In the genomic region with DNA sequence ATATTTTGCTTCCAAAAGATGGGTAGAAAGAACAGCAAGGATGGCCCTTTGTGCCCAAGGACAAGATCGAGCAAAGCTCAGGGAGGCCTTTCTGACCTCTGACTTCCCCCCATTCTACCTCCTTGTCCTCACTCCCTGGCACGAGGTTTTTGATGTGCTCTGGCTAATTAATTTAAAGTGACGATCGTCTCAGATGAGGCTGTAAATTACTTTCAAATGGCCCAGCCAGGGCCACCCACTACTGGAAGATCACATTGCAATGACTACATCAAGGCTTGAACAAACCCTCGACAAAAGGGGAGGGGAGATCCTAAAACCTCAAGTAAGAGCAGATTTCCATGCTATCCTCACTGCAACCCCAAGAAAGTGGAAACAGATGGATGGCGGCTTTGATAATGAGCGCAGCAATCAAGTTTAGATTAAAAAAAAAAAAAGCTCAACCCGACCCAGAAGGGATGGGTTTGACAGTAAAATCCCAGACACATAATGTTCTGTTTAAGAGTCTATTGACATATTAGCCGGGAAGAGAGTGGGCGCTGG, we compare ENCODE assay signal across 23 mouse cellular contexts.
DNase-seq lines count a peak whose midpoint lies in the region; ATAC-seq lines count a peak whose summit lies in the region.
"Had no signal": no experiment of that assay in that cellular context is flagged by ENCODE, and none has a peak within 500 bp of the region (broad histone marks: within the 10 kb centered on the region; RNA-seq: fewer than 3 reads in every experiment).

No protein-coding gene starts in this region.

- no peaks in the 10 kb centered on the region for H3K27me3 ChIP-seq in forebrain, embryonic 14.5 days (replicated peaks; ENCODE audit: control insufficient read depth, insufficient read depth, low read length)
- H3K27me3 ChIP-seq in forebrain, embryonic 13.5 days = peaks cover 7% of the 10 kb centered on the region
- peaks cover 18% of the 10 kb centered on the region for H3K27me3 ChIP-seq in embryonic facial prominence, embryonic 12.5 days
- H3K27me3 ChIP-seq in limb, embryonic 10.5 days (ENCODE audit: low read depth, poor library complexity, severe bottlenecking) = peaks cover 81% of the 10 kb centered on the region
- peaks cover 10% of the 10 kb centered on the region for H3K27me3 ChIP-seq in kidney, embryonic 14.5 days (ENCODE audit: control insufficient read depth, insufficient read depth, low read length)
- H3K27me3 ChIP-seq: forebrain, embryonic 15.5 days; hindbrain, embryonic 15.5 days; intestine, embryonic 15.5 days; Patski had no signal

- H3K9ac ChIP-seq in forebrain, embryonic 14.5 days (ENCODE audit: low read length) = no peak overlapping the region
- no peak overlapping the region for H3K9ac ChIP-seq in forebrain, embryonic 13.5 days
- H3K9ac ChIP-seq in embryonic facial prominence, embryonic 12.5 days = no peak overlapping the region
- no peak overlapping the region for H3K9ac ChIP-seq in kidney, embryonic 14.5 days (ENCODE audit: low read depth, low read length)
- H3K9ac ChIP-seq: forebrain, embryonic 15.5 days; hindbrain, embryonic 15.5 days; intestine, embryonic 15.5 days; liver, embryonic 12.5 days; midbrain, embryonic 12.5 days had no signal

- H3K4me3 ChIP-seq in forebrain, embryonic 14.5 days (ENCODE audit: low read depth, low read length) = no peak overlapping the region
- no peak overlapping the region for H3K4me3 ChIP-seq in forebrain, embryonic 13.5 days
- H3K4me3 ChIP-seq in embryonic facial prominence, embryonic 12.5 days = no peak overlapping the region
- no peak overlapping the region for H3K4me3 ChIP-seq in limb, embryonic 10.5 days
- no peak overlapping the region for H3K4me3 ChIP-seq in kidney, embryonic 14.5 days (ENCODE audit: low read length)
- H3K4me3 ChIP-seq: forebrain, embryonic 15.5 days; heart, embryonic 10.5 days; hindbrain, embryonic 15.5 days; intestine, embryonic 15.5 days; left cerebral cortex, adult 2 months; liver, embryonic 12.5 days; midbrain, embryonic 12.5 days had no signal

- ATAC-seq in forebrain, embryonic 14.5 days = no peak
- no peak for ATAC-seq in forebrain, embryonic 13.5 days
- peak; percentile 76 for ATAC-seq in embryonic facial prominence, embryonic 12.5 days (ENCODE audit: insufficient number of reproducible peaks, insufficient read depth, low FRiP score, low TSS enrichment)
- ATAC-seq in kidney, embryonic 14.5 days (ENCODE audit: low FRiP score, low TSS enrichment) = no peak
- ATAC-seq: forebrain, embryonic 15.5 days; intestine, embryonic 15.5 days; liver, embryonic 12.5 days; Patski had no signal

- no peak overlapping the region for H3K4me2 ChIP-seq in forebrain, embryonic 14.5 days (ENCODE audit: low read length)
- no peak overlapping the region for H3K4me2 ChIP-seq in forebrain, embryonic 13.5 days
- H3K4me2 ChIP-seq in embryonic facial prominence, embryonic 12.5 days (replicated peaks) = no peak overlapping the region
- no peak overlapping the region for H3K4me2 ChIP-seq in kidney, embryonic 14.5 days (replicated peaks; ENCODE audit: low read depth, low read length)
- H3K4me2 ChIP-seq: forebrain, embryonic 15.5 days; hindbrain, embryonic 15.5 days; intestine, embryonic 15.5 days; liver, embryonic 12.5 days; midbrain, embryonic 12.5 days had no signal

- peaks cover 17% of the 10 kb centered on the region for H3K4me1 ChIP-seq in forebrain, embryonic 14.5 days (ENCODE audit: control insufficient read depth, insufficient read depth, low read length)
- peaks cover 21% of the 10 kb centered on the region for H3K4me1 ChIP-seq in forebrain, embryonic 13.5 days
- peaks cover 51% of the 10 kb centered on the region for H3K4me1 ChIP-seq in embryonic facial prominence, embryonic 12.5 days
- H3K4me1 ChIP-seq in limb, embryonic 10.5 days = peaks cover 37% of the 10 kb centered on the region
- peaks cover 15% of the 10 kb centered on the region for H3K4me1 ChIP-seq in kidney, embryonic 14.5 days (ENCODE audit: control insufficient read depth, insufficient read depth, low read length)
- H3K4me1 ChIP-seq: liver, embryonic 12.5 days had no signal

- no peaks in the 10 kb centered on the region for H3K36me3 ChIP-seq in forebrain, embryonic 14.5 days (ENCODE audit: control insufficient read depth, insufficient read depth, low read length)
- H3K36me3 ChIP-seq in forebrain, embryonic 13.5 days (ENCODE audit: poor library complexity, severe bottlenecking) = no peaks in the 10 kb centered on the region
- H3K36me3 ChIP-seq in embryonic facial prominence, embryonic 12.5 days = no peaks in the 10 kb centered on the region
- no peaks in the 10 kb centered on the region for H3K36me3 ChIP-seq in limb, embryonic 10.5 days
- no peaks in the 10 kb centered on the region for H3K36me3 ChIP-seq in kidney, embryonic 14.5 days (ENCODE audit: control insufficient read depth, insufficient read depth, low read length)
- H3K36me3 ChIP-seq: forebrain, embryonic 15.5 days; heart, embryonic 10.5 days; hindbrain, embryonic 15.5 days; intestine, embryonic 15.5 days; liver, embryonic 12.5 days; midbrain, embryonic 12.5 days had no signal

- H3K27ac ChIP-seq in forebrain, embryonic 14.5 days (ENCODE audit: low read depth, low read length) = no peak overlapping the region
- H3K27ac ChIP-seq in forebrain, embryonic 13.5 days = no peak overlapping the region
- H3K27ac ChIP-seq in embryonic facial prominence, embryonic 12.5 days = peak overlapping the region; percentile 65
- no peak overlapping the region for H3K27ac ChIP-seq in limb, embryonic 10.5 days
- H3K27ac ChIP-seq in kidney, embryonic 14.5 days (ENCODE audit: low read depth, low read length) = no peak overlapping the region
- H3K27ac ChIP-seq: forebrain, embryonic 15.5 days; heart, embryonic 10.5 days; hindbrain, embryonic 15.5 days; intestine, embryonic 15.5 days; left cerebral cortex, adult 2 months; liver, embryonic 12.5 days; midbrain, embryonic 12.5 days; stomach, postnatal 0 days had no signal

- DNase-seq in forebrain, embryonic 14.5 days (ENCODE audit: low spot score) = peak; percentile 20
- peak; percentile 40 for DNase-seq in limb, embryonic 10.5 days (ENCODE audit: low spot score)
- DNase-seq in adrenal gland, postnatal 25 days = no peak
- DNase-seq in ovary, postnatal 36 days (ENCODE audit: low spot score) = no peak
- DNase-seq: cerebellum, adult 8-10 months; cerebellum, postnatal 36 days; gastrocnemius, postnatal 10 days; kidney, adult 8-10 months; layer of hippocampus, adult 9-11 months; lung, adult 18-20 months; lung, postnatal 14 days had no signal

- no peaks in the 10 kb centered on the region for H3K9me3 ChIP-seq in forebrain, embryonic 14.5 days (replicated peaks; ENCODE audit: control insufficient read depth, low read length)
- no peaks in the 10 kb centered on the region for H3K9me3 ChIP-seq in forebrain, embryonic 13.5 days (replicated peaks)
- no peaks in the 10 kb centered on the region for H3K9me3 ChIP-seq in embryonic facial prominence, embryonic 12.5 days
- no peaks in the 10 kb centered on the region for H3K9me3 ChIP-seq in limb, embryonic 10.5 days (replicated peaks)
- H3K9me3 ChIP-seq in kidney, embryonic 14.5 days (ENCODE audit: control insufficient read depth, low read length) = no peaks in the 10 kb centered on the region
- H3K9me3 ChIP-seq: forebrain, embryonic 15.5 days; heart, embryonic 10.5 days; hindbrain, embryonic 15.5 days; intestine, embryonic 15.5 days; liver, embryonic 12.5 days; midbrain, embryonic 12.5 days had no signal

- WGBS in forebrain, embryonic 14.5 days = 52% methylated on average over 10 of the region's 10 CpGs
- WGBS in forebrain, embryonic 13.5 days = 50% methylated on average over 10 of the region's 10 CpGs
- WGBS in embryonic facial prominence, embryonic 12.5 days = 13% methylated on average over 10 of the region's 10 CpGs
- WGBS in limb, embryonic 10.5 days = 19% methylated on average over 10 of the region's 10 CpGs
- WGBS in kidney, embryonic 14.5 days = 33% methylated on average over 10 of the region's 10 CpGs

Comparison
In these comparisons a context has a peak if more than half of its experiments do, and no peak if none do; other contexts are left out.
1. DNase-seq: peak in forebrain, embryonic 14.5 days (single experiment) and limb, embryonic 10.5 days (single experiment); none in adrenal gland, postnatal 25 days (single experiment) and ovary, postnatal 36 days (single experiment).